In the genomic region with DNA sequence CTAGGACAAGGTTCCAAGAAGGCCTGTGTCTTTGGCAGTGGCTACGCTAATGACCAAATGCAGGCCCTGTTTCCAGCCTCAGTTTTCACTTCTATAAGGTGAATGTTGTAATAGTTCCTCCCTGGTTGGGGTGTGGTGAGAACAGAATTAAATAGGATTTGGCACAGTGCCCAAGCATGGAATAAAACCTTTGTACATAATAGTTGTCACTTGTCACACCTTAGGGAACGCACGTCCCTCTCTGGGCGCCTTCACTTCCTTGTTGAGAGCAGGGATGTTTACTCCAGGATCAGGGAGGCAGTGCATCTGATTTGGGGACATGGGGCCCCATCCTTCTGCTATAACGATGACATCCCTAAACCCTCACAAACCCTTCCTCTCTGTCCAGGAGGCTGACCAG, we compare ENCODE assay signal across 16 mouse cellular contexts. TPM values are rescaled to one million over a fixed set of nuclear protein-coding genes. Genes with fewer than 3 reads are reported as not detected.
"Had no signal": no experiment of that assay in that cellular context is flagged by ENCODE, and none has a peak within 500 bp of the region (broad histone marks: within the 10 kb centered on the region; RNA-seq: fewer than 3 reads in every experiment).

No protein-coding gene starts in this region.

- H3K36me3 ChIP-seq: midbrain, embryonic 15.5 days had no signal

- H3K4me3 ChIP-seq: layer of hippocampus, adult 2 months; liver, embryonic 12.5 days; midbrain, embryonic 10.5 days; midbrain, embryonic 15.5 days; neural tube, embryonic 12.5 days had no signal

- H3K27me3 ChIP-seq: midbrain, embryonic 15.5 days; neural tube, embryonic 12.5 days had no signal

- H3K9ac ChIP-seq: liver, embryonic 12.5 days; lung, embryonic 14.5 days; midbrain, embryonic 15.5 days; neural tube, embryonic 12.5 days had no signal

- H3K4me2 ChIP-seq: liver, embryonic 12.5 days; lung, embryonic 14.5 days; midbrain, embryonic 15.5 days; neural tube, embryonic 12.5 days had no signal

- DNase-seq: kidney, adult 8-10 months; kidney, postnatal 36 days; left cerebral cortex, postnatal 4 days; lung, embryonic 14.5 days; lung, postnatal 10 days; right cerebral cortex, postnatal 4 days; thymus, adult 2 months; thymus, postnatal 25 days had no signal

- H3K27ac ChIP-seq: kidney, postnatal 0 days; layer of hippocampus, adult 2 months; liver, embryonic 12.5 days; midbrain, embryonic 10.5 days; midbrain, embryonic 15.5 days; neural tube, embryonic 12.5 days had no signal

- H3K4me1 ChIP-seq: liver, embryonic 12.5 days; midbrain, embryonic 10.5 days; midbrain, embryonic 15.5 days; neural tube, embryonic 12.5 days had no signal

- ATAC-seq: liver, embryonic 12.5 days; midbrain, embryonic 15.5 days had no signal

- H3K9me3 ChIP-seq: liver, embryonic 12.5 days; midbrain, embryonic 10.5 days; midbrain, embryonic 15.5 days; neural tube, embryonic 12.5 days had no signal

RNA-seq across cellular contexts. Expression of a gene that starts 42.2 kb away (rescaled TPM):
- polyA plus RNA-seq: liver, embryonic 12.5 days; lung, embryonic 14.5 days; midbrain, embryonic 10.5 days; spleen, adult 2 months; urinary bladder, adult 2 months had no signal
